Mouse (Mus musculus) thymus, postnatal 25 days (tissue): ENCODE data around the gene Kdelr3.

ENCODE experiments used
- DNase-seq: peaks from one replicate; pipeline ENCODE4 v3.0.0; 2022

Gene Kdelr3

DNA sequence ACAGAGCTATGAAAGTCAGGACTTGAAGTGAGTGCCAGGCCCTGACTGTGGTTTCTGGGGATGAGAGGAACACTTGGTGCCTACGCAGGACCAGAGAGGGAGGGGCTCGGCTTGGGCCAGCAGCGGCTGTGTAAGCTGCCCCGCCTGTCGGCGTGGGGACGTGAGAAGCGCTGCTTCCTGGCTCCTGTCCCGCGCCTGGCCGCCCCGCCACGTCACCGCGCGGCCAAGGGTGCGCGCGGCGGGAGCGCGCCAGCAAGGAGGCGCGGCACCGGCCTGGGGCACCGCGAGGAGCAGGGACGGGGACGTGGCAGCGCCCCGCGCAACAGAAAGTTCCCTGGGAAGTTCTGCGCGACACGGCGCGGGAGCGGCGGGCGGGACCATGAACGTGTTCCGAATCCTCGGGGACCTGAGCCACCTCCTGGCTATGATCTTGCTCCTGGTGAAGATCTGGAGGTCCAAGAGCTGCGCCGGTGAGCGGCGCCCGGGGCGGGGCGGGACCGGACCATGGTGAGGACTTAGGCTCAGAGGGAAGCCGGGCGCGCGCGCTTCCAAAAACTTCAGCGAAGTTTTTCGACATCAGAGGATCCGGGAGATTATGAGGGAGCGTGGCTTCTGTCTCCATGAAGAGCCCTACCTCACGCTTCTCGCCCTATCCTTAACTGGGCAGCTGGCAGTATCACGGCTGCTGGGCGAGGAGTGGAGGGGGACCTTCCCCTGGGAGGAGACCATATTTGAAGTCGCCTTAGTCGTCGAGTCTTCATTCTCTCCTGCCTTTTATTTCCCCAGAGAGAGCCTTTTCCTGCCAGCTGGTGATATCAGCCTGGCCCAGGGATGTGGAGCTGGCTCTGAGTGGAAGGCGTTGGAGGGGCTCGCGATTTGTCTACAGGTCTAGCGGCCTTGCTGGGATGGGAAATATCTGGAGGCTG lies at the start of gene Kdelr3:
Gene Kdelr3, plus strand, starts transcription at position 241 of the 926 bp plus-strand sequence.
- peak; percentile 23 for DNase-seq

DNA sequence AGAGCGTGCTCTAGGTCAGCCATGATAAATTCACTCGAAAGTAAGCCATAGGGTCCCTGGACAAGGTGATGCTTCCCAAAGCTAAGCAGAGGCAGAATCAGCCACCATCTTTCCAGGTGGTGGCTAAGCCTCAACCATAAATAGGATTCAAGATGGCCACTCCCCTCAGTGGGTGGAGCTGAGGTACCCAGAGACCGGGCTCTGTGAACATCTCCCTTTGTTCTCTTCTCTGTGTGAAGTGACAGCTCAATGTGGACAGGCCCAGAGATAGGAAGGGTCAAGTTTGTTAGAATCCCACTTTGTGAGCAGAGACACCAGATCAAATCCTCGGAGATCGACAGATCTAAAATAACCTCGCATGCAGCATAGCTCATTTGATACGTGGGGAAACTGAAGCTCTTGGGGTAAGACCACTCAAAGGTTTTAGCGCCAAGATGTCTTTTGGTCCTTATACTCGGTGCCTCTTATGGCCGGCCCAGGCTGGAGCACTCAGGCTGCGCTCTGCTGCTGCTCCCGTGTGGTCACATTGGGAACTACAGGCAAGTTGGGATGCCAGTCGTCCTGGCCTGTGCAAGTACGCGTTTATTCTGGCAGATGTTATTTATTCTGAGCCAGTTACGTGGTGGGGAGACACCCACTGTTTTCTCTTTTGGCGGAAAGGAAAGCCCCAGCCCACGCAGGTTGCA lies 49.5 kb upstream of the Kdelr3 start:
- DNase-seq: peak; percentile 85

DNA sequence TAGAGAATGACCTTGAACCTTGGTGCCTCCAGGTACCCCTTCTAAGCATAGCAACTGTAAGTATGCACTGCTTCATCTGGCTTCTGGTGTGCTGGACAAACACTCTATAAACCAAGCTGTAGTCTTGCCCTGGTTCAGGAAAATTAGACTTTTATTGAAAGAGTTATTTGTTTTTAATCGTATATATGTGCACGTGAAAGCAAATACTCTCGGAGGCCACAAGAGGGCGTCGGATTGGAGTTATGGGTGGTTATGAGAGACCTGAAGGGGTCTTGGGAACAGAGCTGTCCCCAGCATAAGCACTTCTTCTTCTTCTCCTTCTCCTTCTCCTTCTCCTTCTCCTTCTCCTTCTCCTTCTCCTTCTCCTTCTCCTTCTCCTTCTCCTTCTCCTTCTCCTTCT lies 46.6 kb upstream of the Kdelr3 start:
- no peak for DNase-seq

DNA sequence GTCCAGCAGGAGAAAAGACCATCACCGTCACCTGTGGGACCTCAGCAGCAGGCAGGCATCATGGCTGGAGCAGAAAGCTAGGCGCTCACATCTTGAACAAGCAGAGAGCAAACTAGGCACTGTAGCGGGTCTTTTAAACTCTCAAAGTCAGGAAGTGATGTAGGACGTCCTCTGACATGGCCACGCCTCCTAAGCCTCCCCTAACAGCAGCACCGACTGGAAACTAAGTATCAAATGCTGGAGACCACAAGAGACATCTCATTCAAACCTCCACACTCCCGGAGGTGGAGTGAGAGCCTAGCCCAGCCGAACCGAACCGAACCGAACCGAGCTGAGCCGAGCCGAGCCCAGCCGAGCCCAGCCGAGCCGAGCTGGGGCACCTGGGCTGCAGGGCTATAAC lies 45.6 kb upstream of the Kdelr3 start:
- no peak for DNase-seq

DNA sequence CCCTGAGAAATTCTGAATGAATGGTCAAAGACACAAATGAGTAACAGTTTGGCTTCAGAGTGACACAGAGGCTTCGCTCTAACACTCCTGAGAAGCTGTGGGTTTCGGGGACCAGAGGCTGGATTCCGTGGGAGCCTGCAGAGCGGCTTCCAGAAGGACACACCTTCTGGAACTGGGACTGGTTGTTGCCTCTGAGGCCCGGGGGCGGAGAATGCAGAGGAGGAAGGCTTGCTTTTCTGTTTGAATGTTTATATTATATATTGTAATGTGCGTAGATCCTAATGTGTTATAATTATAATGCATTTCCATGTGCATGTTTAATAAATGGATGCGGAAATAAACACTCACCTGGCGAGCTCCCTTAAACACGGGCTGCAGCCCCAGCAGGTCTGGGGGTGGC lies 45.1 kb upstream of the Kdelr3 start:
- no peak for DNase-seq

DNA sequence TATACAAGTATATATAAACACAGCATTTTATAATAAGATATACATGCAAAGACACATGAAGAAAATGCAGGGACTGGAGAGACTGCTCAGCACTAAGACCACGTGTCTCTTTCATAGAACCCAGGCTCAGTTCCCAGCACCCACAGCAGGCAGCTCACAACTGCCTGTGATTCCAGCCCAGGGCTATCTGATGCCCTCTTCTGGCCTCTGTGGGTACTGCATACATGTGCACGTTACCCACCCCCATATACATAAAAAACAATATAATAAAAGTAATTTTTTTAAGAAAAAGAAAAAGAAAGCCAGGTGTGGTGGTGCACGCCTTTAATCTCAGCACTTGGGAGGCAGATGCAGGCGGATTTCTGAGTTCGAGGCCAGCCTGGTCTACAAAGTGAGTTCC lies 43.2 kb upstream of the Kdelr3 start:
- DNase-seq: peak; percentile 27

DNA sequence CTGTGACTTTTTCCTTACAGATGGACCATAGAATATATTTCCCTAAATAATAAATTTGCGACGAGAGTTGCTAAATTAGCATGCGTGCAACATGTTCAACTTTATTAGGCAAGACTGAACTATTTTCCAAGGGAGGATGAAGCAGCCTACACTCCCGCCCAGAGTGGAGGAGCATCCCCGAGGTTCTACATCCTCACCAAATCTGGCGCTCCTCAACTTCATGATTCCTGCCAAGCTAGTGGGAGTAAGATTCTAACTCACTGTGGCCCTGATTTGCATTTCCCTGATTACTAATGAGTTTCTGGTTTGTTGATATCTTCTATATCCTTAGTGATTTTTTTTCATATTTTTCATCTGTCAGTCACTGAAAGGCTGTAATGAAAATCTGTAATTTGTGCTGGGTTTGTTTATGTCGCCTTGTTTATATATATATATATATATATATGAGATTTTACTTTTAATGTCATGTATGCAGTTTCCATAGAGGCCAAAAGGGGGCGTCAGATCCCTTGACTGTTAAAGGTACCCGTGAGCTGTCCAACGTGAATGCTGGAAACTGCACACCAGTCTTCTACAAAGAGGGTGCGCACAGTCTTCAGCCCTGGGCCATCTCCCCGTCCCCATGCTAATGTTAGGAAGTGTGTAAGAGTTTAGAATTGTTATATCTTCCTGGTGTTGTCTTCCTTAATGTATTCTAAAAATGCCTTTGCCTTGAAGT lies 42.4 kb upstream of the Kdelr3 start:
- no peak for DNase-seq

DNA sequence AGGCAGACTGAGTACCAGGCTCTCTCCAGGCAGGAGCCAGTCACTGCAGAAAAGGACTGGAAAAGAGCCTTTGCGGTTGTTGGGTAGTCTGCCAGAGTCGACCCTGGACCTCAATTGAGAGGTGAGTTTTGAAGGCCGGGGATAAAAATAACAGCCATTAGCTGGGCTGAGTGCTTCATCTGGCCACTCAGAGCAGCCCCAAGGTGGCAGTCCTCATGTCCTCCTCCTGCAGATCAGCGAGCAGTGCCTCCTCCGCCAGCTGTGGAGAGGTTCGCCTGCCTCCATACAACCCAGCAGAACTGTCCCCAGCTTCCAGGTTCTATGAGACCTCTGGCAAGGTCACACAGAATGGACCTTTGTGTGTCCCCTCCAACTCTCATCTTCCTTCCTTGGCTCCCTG lies 39.0 kb upstream of the Kdelr3 start:
- DNase-seq: no peak

DNA sequence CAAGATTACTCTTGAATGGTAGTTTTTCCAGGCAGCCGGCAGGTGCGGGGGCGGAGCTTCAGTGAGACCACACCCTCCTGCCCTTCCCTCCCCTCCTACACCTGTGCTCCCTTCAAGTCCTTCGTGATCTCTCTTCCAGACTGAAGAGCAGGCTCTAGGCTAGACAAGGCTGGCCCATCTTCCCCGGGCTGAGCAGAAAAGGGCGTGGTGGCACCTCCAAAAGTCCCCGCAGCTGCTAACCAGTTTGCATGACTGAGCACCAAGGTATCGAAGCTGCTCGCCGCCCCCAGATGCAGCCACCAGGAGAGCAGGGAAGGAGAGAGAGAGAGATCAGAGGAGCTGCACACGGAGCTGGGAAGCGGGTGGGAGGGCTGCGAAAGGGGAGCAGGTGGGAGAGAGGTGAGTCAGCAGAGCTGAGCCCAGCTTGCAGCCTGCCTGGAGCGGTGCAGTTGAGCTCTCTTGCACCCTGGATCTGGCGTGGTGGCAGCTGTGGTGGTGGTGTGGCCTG lies 35.0 kb upstream of the Kdelr3 start:
- DNase-seq: no peak

DNA sequence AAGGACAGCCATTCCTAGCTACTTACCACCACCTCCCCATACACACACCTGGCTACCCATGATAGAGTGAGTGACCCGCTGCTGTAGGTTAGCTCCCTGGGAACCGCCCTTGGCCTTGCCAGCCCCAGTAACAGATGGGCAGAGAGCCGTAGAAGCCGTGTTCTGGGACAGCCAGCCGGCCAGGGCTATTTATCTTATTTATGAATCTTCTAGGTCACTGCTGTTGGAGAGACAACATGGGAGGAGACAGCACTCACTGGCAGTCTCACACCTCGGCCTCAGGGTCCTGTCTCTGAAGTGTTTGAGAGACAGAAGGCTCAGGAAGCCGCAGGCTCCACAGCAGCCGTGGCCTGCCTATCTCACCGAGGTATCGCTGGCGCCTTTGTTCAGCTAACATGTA lies 26.7 kb upstream of the Kdelr3 start:
- no peak for DNase-seq

DNA sequence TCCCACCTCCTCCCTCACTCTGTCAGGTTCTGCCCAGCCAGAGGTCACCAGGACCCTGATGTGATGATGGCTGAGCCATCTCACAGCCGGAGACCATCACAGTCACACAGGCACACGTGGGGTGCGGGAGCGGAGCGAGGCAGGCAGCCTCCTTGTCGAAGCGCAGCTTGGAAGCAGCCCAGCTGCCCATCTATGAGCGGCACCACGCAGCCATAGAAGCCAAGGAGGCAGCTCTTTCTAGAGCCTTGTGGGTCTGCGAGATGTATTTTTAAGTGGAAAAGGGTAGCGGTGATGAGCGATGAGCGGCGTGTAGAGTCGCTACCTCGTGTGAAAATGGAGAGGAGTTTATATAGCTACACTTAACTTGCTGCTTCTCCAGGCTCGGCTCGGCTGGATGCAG lies 22.7 kb upstream of the Kdelr3 start:
- DNase-seq: no peak

DNA sequence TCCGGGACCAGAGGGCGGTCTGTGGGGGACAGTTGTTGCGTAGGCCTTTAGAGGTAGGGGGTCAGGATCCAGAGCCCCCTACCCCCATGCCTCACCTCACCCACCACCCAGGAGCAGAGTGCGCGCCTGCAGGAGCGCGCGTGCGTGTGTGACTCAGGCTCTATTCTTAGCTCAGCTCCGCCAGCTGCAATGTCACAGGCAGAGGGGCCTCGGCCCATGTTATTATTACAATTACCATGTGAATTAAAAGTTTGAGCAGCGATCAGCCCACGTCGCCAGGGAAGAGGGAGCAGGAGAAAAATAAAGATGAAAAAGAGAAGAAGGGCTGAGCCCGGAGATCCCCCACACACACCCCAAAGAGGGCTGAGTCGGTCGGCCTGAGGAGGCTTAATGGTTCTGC lies 16.1 kb upstream of the Kdelr3 start:
- no peak for DNase-seq

DNA sequence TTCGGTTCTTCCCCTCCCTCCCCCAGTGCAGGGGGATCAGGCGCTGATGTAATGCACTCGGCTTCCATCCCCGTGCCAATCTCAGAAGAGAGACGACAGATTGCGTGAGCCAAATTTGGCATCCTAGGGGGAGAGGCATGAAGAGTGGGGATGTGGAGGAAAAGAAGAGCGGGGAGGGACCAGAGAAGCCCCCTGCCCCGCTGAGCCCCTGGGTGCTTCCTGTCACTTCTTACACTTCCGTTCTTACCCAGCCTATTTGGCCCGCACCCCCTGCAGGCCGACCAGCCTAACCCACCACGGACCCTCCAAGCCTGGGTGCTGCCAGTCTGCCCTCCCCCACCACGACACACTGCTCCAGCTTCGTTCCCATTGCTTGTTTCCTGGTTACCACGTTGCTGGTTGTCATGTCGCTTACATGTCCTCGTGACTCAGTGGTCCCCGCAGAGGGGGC lies 13.3 kb upstream of the Kdelr3 start:
- no peak for DNase-seq

DNA sequence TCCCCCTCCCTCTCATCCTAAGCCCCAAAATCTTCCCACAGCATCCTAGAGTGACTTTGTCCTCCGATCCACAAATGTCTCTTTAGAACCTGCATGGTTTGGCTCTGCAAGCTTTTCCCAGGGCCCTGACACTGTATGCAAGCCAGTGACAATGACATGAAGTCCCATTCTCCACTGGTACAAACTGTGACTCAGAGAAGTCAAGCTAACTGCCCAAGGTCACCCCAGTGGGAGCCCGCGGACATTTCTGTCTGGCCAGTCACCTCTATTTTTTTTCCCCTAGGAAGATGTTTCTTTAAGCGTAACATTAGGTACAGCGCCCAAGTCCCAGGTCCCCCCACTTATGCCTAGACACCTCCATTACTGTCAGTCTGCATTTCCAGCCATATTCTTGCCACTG lies 12.8 kb upstream of the Kdelr3 start:
- no peak for DNase-seq

DNA sequence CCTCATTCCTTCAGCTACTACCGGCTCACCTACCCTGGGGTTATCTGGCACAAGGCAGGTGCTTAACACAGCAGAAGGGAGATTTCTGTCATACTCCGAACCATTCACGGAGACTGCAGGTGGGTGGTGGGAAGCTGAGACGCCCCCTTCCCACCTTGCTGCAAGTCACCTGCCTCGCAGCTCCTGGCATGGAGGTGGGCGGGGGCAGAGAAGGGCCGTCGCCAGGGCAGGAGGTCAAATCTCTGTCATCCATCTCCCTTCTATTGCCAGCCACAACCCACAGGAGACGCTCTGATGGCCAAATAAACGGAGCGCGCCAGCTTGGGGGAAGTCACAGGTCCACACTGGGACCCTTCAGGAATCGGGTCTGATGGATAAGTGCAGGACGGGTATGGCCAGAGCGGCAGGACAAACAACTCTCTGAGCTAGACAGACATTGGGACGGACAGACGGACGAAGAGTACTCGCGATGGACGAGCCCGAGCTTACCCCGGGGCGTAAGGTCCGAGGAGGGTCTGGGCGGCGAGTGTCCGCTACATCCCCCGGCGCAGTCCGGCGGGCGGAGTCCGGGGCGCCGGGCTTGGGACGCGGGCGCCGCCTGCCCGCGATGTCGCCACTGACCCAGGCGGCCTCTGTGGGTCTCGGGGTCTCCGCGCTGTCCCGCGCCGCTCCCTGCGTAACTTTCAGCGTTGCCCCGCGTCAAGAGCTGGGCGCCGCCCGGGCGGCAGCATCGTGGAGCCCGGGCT lies 11.3 kb upstream of the Kdelr3 start, which contains the start of gene Kcnj4:
Gene Kcnj4, minus strand, starts transcription at position 535 of the 746 bp plus-strand sequence.
- no peak for DNase-seq

DNA sequence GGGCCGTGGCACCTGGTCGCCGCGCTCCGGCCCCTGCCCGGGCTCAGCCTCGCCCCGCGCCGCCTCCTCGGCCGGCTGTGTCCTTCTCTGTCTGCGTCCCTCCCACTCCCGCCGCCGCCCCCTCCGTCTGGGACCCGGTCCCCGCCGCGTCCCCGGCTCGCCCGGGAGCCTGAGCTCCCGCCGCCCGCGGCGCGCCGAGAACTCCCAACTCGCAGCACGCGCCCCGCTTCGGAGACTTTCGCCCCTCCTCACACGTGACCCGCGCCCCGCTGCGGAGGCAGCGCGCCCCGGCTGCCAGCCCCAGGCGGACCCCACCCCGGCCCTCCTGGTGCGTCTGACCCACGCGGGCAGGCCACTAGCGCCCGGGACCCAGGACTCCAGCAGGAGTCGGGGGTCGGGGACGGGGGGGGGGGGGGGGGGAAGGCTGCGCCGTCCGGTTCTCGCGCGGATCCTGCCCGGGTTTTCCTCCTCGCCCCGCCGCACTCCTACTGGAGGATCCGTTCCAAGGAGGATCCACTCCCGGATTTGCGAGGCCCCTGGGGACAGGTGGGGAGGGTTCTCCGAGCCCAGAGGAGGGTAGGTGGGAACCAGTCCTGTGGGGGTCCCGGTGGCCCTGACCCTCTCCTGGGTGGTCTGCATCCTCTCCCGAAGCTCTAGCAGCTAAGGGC lies 10.5 kb upstream of the Kdelr3 start:
- DNase-seq: peak; percentile 55

DNA sequence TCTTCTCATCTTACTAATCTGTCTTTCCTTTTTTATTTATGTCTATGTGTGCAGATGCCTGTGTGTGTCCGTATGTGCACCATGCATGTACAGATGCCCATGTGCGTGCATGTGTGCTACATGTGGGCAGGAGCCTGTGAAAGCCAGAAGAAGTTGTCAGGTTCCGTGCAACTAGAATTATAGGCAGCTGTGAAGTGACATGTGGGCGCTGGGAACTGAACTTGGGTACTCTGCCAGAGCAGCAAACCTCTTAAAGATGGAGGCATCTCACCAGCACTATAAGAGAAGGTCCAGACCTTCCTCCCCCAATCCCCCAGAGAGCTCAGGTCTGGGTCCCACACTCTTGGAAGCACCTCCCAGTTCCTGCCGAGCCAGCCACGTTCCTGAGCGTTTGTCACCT lies 9.8 kb upstream of the Kdelr3 start:
- no peak for DNase-seq

DNA sequence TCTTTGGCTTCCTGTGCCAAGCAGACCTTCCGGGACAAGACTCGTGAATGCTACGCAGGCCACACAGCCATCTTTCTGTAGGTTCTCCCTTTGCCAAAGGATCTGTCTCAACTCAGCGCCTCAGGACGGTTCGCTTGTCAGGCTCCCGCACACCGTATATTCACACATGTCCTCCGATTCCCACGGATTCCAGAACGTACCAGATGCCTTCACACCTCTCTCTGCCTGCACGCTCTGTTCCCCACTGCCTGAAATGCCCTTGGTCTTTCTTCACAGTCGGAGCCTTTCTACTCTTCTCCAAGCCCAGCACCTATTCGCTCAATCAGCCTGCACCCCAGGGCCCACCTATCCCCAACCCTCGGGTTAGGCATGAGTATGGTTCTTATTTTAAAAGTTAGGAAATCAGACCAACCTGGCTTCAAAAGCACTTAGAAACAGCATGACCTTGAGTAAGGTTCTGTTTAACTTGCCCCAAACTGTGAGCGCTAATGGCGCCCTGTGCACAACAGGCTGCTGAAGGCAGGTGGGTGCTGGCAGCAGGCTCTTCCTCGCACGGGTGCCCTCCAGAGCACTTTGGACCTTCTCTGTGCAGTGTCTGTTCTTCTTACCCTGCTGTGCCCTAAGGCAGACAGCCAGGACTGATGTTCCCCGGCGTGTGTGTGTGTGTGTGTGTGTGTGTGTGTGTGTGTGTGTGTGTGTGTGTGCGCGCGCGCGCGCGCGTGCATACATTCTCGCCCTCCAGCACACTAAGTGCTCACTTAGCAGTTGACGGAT lies 9.0 kb upstream of the Kdelr3 start:
- DNase-seq: no peak

DNA sequence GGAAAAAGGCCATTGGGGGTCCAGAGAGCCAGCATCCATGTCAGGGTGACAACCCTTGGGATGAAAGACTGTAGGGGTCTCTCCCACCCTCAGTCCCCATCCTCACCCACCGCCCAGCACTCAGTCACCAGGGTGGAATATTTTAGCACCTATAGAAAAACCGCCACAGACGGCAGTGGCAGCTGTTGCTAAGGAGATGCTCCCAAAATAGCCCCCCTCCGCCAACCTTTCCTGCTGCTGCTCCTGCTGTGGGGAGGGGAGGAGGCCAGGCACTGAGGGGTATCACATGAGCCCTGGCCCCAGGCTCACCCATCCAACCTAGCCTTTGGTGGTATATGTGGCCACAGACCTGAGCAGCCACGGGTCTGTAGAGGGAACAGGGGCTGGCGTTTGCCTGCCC lies 6.2 kb upstream of the Kdelr3 start:
- DNase-seq: no peak

DNA sequence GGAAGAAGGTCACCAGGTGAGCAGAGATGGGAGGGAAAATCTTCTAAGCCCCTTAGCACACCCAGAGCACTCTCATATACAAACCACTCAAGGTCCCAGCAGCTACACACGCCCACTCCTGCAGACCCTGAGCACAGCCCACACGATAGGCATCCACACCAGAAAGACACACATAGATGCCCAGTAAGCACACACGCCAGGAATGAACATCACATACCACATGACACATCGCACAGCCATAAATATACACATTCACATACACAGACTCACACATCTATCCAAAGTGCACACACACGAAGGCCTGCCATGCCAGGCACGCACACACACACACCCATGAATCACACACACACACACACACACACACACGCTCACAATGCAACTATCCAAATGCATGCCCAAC lies 5.8 kb upstream of the Kdelr3 start:
- no peak for DNase-seq
